Mouse (Mus musculus) limb, embryonic 14.5 days (tissue): Measurements from ENCODE around the gene H3f3b. TPM values are rescaled to one million over a fixed set of nuclear protein-coding genes. Genes with fewer than 3 reads are reported as not detected.

Experiments
- ATAC-seq: fragments of 200-750 bp; cut with Nextera tagmentation; 2 replicates; pipeline ENCODE4 v1.8.0; 2017; ENCODE audit warnings: low read depth, moderate number of reproducible peaks, moderate TSS enrichment; ENCODE audit not compliant: low FRiP score
- DNase-seq: peaks from one replicate; pipeline ENCODE4 v3.0.0-alpha.2; 2015; ENCODE audit warnings: low spot score
- H3K27ac ChIP-seq: fragments of 300-500 bp; sonication (generic); replicated peaks from 2 replicates; pipeline ENCODE4 v1.5.1; 2014; ENCODE audit warnings: low read depth, mild to moderate bottlenecking, low read length, moderate library complexity, mixed read lengths
- H3K27me3 ChIP-seq: fragments of 300-500 bp; sonication (generic); 2 replicates; pipeline ENCODE4 v1.6.1; 2014; ENCODE audit warnings: low read length, mixed read lengths; ENCODE audit not compliant: control insufficient read depth, insufficient read depth
- H3K36me3 ChIP-seq: fragments of 300-500 bp; sonication (generic); 2 replicates; pipeline ENCODE4 v1.6.1; 2014; ENCODE audit warnings: mild to moderate bottlenecking, low read length, moderate library complexity, mixed read lengths; ENCODE audit not compliant: control insufficient read depth, insufficient read depth
- H3K4me1 ChIP-seq: fragments of 300-500 bp; sonication (generic); 2 replicates; pipeline ENCODE4 v1.6.1; 2014; ENCODE audit warnings: antibody characterized with exemption, low read length, mixed read lengths; ENCODE audit not compliant: control insufficient read depth, insufficient read depth
- H3K4me2 ChIP-seq: fragments of 300-500 bp; sonication (generic); replicated peaks from 2 replicates; pipeline ENCODE4 v1.6.1; 2014; ENCODE audit warnings: low read depth, mild to moderate bottlenecking, low read length, moderate library complexity; ENCODE audit not compliant: severe bottlenecking
- H3K4me3 ChIP-seq: fragments of 300-500 bp; sonication (generic); replicated peaks from 2 replicates; pipeline ENCODE4 v1.5.1; 2014; ENCODE audit warnings: low read length
- H3K9ac ChIP-seq: fragments of 300-500 bp; sonication (generic); 2 replicates; pipeline ENCODE4 v1.6.1; 2014; ENCODE audit warnings: mild to moderate bottlenecking, low read depth, low read length, moderate library complexity; ENCODE audit not compliant: severe bottlenecking
- H3K9me3 ChIP-seq: fragments of 300-500 bp; sonication (generic); 2 replicates; pipeline ENCODE4 v1.6.1; 2016; ENCODE audit warnings: low read length; ENCODE audit not compliant: control insufficient read depth
- POLR2A ChIP-seq: fragments of 200-500 bp; IDR thresholded peaks from 2 replicates; pipeline ENCODE4 v1.8.0; 2012; ENCODE audit warnings: inconsistent platforms, mild to moderate bottlenecking, moderate library complexity, borderline replicate concordance; ENCODE audit not compliant: insufficient read depth, insufficient read length; ENCODE audit errors: extremely low read depth
- WGBS: fragments of 180-500 bp; shearing (Covaris S2); extraction: QIAGEN DNeasy Blood & Tissue Kit; methylation state at CpG from one replicate; pipeline ENCODE4 v1.1.7; 2014; 5-methylcytosine and 5-hydroxymethylcytosine counted together
- polyA plus RNA-seq, 2 experiments: library from polyadenylated mRNA; depleted of rRNA in 1 of 2; stranded (reverse) in 1 of 2; unstranded in 1 of 2; fragments of >200 nt; fragmentation: Nextera tagmentation in 1 of 2; extraction: Ambion mirVana in 1 of 2; gene quantifications; 2 replicates each; pipeline versions ENCODE4 v1.2.1 to v1.2.3; 2012 to 2014

The H3f3b gene
- polyA plus RNA-seq, 2 experiments: 951 to 1,919 TPM

DNA sequence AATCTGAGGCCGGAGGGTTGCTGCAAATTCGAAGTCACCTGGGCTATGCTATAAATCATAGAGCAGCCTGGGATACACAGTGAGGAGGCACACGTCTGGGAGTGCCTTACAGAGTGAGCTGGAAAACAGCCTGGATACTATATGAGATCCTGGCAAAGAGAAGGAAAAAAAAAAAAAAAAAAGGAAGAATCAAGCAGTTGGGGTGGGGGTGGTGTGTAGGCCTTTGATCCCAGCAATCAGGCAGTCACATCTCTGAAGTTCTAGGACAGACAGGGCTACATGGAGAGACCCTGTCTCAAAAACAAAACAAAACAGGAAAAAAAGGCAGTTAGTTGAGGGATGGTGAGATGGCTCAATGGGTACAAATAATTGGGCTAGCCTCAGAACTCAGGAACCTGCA, 8.9 kb upstream of the H3f3b start:
- DNase-seq (no peak), ATAC-seq (no peak)
- Histone ChIP-seq H3K9me3 (no peaks in the 10 kb centered on the region), H3K4me3 (no peak overlapping the region), H3K4me2 (no peak overlapping the region), H3K27ac (no peak overlapping the region), H3K36me3 (peaks cover 32% of the 10 kb centered on the region), H3K4me1 (peaks cover under 1% of the 10 kb centered on the region), H3K27me3 (no peaks in the 10 kb centered on the region), H3K9ac (no peak overlapping the region)
- WGBS: 67% methylated on average over 3 of the region's 3 CpGs
- TF ChIP-seq POLR2A: no peak

DNA sequence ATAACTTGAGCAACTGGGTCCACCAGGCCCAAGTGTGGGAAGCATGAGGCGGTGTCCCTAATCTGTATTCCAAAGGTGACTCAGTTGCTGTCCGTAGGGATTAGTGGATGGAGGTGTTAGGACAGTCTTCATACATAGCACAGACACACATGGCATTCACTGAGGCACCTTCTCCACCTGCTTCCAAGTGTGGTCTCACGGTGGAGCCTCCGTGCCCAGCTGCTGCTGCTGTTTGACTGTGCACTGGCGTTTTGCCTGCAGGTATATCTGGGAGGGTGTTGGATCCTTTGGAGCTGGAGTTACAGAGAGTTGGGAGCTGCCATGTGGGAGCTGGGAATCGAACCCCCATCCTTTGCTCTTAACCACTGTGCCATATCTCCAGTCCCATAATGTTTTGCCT, 6.8 kb upstream of the H3f3b start:
- H3K4me3 ChIP-seq: no peak overlapping the region
- H3K36me3 ChIP-seq: peaks cover 16% of the 10 kb centered on the region
- no peaks in the 10 kb centered on the region for H3K27me3 ChIP-seq
- DNase-seq: no peak
- H3K9me3 ChIP-seq: no peaks in the 10 kb centered on the region
- no peak overlapping the region for H3K27ac ChIP-seq
- no peak overlapping the region for H3K4me2 ChIP-seq
- TF ChIP-seq POLR2A: no peak
- H3K4me1 ChIP-seq: peaks cover 8% of the 10 kb centered on the region
- no peak overlapping the region for H3K9ac ChIP-seq
- WGBS: 95% methylated on average over 6 of the region's 6 CpGs
- ATAC-seq: no peak

DNA sequence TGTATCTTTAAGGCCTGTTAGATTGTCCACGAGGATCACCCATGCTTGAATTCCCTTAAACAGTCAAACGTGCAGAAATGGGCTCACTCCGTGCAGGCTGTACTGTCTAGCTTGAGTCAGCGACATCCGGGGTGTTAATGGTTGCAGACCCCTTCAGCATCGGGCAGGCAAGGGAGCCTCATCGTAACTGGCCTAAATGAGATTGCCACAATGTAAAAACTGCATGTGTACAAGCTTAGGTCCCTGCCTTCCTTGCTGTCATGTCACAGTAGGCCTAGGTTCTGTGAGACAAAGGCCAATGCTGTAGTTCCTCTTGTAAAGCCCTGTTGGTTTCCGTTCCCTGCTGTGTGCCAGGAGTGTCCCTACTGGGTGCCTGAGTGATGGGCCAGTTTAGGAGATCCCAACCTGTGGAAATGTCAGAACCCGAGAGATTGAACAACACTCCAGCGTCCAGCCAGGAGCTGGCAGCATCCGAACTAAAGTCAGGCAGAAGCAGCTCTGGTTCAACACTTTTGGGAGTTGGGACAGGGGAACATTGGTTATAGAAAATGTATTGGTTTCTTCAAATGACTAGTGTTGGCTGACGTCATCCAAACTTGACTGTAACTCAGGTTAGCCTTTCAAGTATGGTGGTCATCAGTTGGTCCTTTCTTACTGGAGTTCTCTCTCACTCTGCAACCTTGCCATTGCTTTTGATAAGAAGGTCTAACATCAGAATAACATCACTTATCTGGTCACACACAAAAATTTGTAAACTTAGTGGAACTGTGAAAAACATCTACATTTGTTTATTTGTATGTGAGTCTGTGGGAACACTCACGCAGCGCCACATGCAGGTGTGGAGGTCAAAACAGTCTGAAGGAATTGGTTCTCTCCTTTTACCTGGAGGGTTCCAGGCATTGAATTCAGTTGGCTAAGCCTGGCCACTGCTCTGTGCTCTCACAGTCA, 3.4 kb upstream of the H3f3b start:
- no peak for DNase-seq
- Histone ChIP-seq H3K4me1 (peaks cover 8% of the 10 kb centered on the region), H3K9me3 (no peaks in the 10 kb centered on the region), H3K4me3 (peak overlapping the region; percentile 46), H3K27ac (peak overlapping the region; percentile 94), H3K36me3 (no peaks in the 10 kb centered on the region; the same call in 1 of the 2 replicates), H3K4me2 (peak overlapping the region; percentile 61), H3K9ac (peak overlapping the region; percentile 87), H3K27me3 (no peaks in the 10 kb centered on the region)
- no peak for TF ChIP-seq POLR2A
- WGBS: 29% methylated on average over 14 of the region's 14 CpGs
- ATAC-seq: peak; percentile 21; the same call in 1 of the 2 replicates

DNA sequence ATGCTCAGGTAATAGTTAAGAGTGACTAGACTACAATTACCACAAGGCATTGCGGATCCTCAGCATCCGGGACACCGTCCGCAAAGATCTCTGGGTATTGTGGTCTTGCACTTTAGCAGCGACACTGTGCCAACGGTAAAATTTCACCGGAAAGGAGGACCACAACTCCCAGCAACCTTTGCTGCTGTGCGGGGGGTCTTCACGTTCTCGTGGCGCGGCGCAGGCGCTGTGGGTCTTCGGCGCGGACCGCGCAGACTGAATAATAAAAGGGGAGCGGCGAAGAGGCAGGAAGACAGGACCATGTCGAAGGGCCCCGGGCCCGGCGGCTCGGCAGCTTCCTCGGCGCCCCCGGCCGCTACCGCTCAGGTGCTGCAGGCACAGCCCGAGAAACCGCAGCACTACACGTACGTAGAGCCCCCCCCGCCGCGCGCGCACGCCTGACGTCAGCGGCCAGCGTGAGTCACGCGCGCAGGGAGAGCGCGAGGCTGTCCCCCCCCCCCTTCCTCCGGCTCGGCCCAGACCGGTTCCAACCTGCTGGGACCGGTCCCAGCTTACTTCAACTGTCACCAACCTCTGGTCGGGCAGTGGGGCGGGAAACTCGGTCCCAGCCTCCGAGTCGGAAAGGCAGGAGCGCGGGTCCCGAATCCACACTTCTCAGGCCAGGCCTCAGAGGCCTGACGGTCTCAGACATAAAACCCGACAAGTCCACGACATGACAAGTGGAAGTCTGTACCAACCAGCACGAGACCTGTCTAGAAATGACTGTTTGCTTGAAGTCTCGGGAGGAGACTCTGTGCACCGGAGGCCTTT, 2.5 kb upstream of the H3f3b start, which contains the start of gene Unk:
Gene Unk, plus strand, starts transcription at position 235 of the 810 bp plus-strand sequence.
- Histone ChIP-seq H3K36me3 (no peaks in the 10 kb centered on the region; the same call in 1 of the 2 replicates), H3K4me2 (peak within 1 kb of the TSS; percentile 61), H3K4me1 (peaks cover 8% of the 10 kb centered on the region), H3K9me3 (no peaks in the 10 kb centered on the region), H3K9ac (peak within 1 kb of the TSS; percentile 87), H3K27me3 (no peaks in the 10 kb centered on the region), H3K4me3 (peak within 1 kb of the TSS; percentile 46), H3K27ac (peak within 1 kb of the TSS; percentile 94)
- peak; percentile 86; the same call in 1 of the 2 replicates for TF ChIP-seq POLR2A
- WGBS: 1% methylated on average over 48 of the region's 67 CpGs
- ATAC-seq (peak; percentile 94), DNase-seq (peak; percentile 99)
